Mouse (Mus musculus) G1E (cell line): Measurements from ENCODE around the gene Als2cr12.

Source experiments
- CTCF ChIP-seq: IDR thresholded peaks from 2 replicates; pipeline ENCODE4 v1.5.1; 2012; ENCODE audit warnings: low read depth, low read length, inconsistent platforms, mixed read lengths
- TAL1 ChIP-seq: conservative IDR thresholded peaks from 2 replicates; pipeline ENCODE4 v1.6.1; 2012; ENCODE audit warnings: low read depth, low read length, inconsistent platforms, mixed read lengths

GRCm38 (mm10) chr1:58727747-58728589, 32.2 kb upstream of the Als2cr12 start:
- no peak for TF ChIP-seq TAL1
- no peak for TF ChIP-seq CTCF
